Mouse (Mus musculus) kidney, adult 2 months (tissue): ENCODE data around the gene Reps2. TPM values are rescaled to one million over a fixed set of nuclear protein-coding genes. Genes with fewer than 3 reads are reported as not detected.
A peak's percentile ranks its signal among the peaks of the same experiment; 100 is the strongest.

Source experiments
- DNase-seq: peaks from one replicate; pipeline ENCODE4 v3.0.0; 2021
- H3K27ac ChIP-seq: fragments of 200-500 bp; 2 replicates; pipeline ENCODE4 v1.5.1; 2012; ENCODE audit warnings: low read depth, low read length, control low read depth, inconsistent platforms; ENCODE audit not compliant: insufficient read depth
- H3K27me3 ChIP-seq: fragments of 200-500 bp; replicated peaks from 2 replicates; pipeline ENCODE4 v1.6.1; 2012; ENCODE audit warnings: mild to moderate bottlenecking, moderate library complexity, low read length, inconsistent platforms; ENCODE audit not compliant: control insufficient read depth, insufficient read depth
- H3K36me3 ChIP-seq: fragments of 200-500 bp; 2 replicates; pipeline ENCODE4 v1.6.1; 2012; ENCODE audit warnings: mild to moderate bottlenecking, moderate library complexity, low read length, inconsistent platforms; ENCODE audit not compliant: control insufficient read depth, insufficient read depth
- H3K4me1 ChIP-seq: fragments of 200-500 bp; 2 replicates; pipeline ENCODE4 v1.6.1; 2011; ENCODE audit warnings: low read length; ENCODE audit not compliant: control insufficient read depth, insufficient read depth
- H3K4me3 ChIP-seq: fragments of 200-500 bp; 2 replicates; pipeline ENCODE4 v1.5.1; 2011; ENCODE audit warnings: mild to moderate bottlenecking, low read depth, low read length, control low read depth; ENCODE audit not compliant: insufficient read depth
- CTCF ChIP-seq: fragments of 200-500 bp; conservative IDR thresholded peaks from 2 replicates; pipeline ENCODE4 v1.5.1; 2011; ENCODE audit warnings: low read depth, mild to moderate bottlenecking, control low read depth, low read length, moderate library complexity, mixed read lengths; ENCODE audit not compliant: insufficient read depth, insufficient read length
- POLR2A ChIP-seq: fragments of 200-500 bp; IDR thresholded peaks from one replicate; pipeline ENCODE4 v1.6.1; 2011; ENCODE audit warnings: low read depth, low read length, control low read depth
- WGBS: fragments of 180-500 bp; shearing (Covaris S2); methylation state at CpG from one replicate; pipeline ENCODE4 v1.1.7; 2018; 5-methylcytosine and 5-hydroxymethylcytosine counted together
- polyA plus RNA-seq: library from polyadenylated mRNA; depleted of rRNA; stranded (reverse); fragments of >200 nt; gene quantifications from 2 replicates; pipeline ENCODE4 v1.2.3, GENCODE M21; 2012; rRNA removed

Reps2 gene
- polyA plus RNA-seq, 1 experiment: 8.7 TPM

DNA sequence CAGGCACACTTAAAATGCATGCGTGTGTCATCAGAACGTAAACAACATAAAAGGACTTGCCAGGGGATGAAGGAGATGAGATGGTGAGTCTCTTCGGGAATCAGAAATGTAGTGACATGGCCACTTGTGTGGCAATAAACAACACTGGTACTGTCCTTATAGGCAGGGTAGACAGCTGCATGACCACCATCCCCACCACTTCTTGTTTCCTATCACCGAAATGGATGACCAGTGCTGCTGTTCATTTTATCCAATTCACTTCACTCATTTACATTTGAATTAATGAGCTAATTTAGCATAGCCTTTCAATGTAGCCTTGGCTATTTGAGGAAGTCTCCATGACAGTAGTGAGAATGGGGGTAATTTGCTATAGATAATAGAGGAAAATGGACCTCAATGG is 236.2 kb downstream of the Reps2 start:
- no peak for TF ChIP-seq POLR2A
- TF ChIP-seq CTCF: no peak
- DNase-seq: no peak
- Histone ChIP-seq H3K4me1 (peaks cover 7% of the 10 kb centered on the region; the same call in 1 of the 2 replicates), H3K4me3 (no peak overlapping the region), H3K36me3 (no peaks in the 10 kb centered on the region), H3K27me3 (no peaks in the 10 kb centered on the region), H3K27ac (no peak overlapping the region)
- 94% methylated on average over 4 of the region's 4 CpGs for WGBS

DNA sequence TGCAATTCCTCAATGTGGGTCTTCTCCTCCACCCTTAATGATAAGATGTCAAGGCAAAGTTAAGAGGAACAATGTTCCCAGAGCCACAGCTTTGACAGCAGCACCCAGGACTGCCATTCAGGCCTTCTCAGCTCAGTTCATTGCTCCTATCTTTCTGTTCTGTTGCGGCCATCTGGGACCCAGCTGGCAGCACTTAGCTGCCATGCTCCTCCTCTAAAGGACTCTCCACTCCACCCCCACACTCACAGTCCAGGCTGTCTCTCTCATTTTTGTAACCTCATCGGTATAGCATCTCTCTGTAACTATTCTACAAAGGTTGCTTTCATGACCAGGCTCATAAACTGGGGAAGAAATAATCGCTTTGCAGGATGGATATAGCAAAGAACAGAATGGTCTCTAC is 241.0 kb downstream of the Reps2 start:
- Histone ChIP-seq H3K27me3 (no peaks in the 10 kb centered on the region), H3K4me1 (peaks cover 7% of the 10 kb centered on the region; the same call in 1 of the 2 replicates), H3K4me3 (no peak overlapping the region), H3K27ac (no peak overlapping the region), H3K36me3 (no peaks in the 10 kb centered on the region)
- WGBS: 81% methylated on average over 3 of the region's 3 CpGs
- no peak for TF ChIP-seq POLR2A
- no peak for TF ChIP-seq CTCF
- no peak for DNase-seq

DNA sequence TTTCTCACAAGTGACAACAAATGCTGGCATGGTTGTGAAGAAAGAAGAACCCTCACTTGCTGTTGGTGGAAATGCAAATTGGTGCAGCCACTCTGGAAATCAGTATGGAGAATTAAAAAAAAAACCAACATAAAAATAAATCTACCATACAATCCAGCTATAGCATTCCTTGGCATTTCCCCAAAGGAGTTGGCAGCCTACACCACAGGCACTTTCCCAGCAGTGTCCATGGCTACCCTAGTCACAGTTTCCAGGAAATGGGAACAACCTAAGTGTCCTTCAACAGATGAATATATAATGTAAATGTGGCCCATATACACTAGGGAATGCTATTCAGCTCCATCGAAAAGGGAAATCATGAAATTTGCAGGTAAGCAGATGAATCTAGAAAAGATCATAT is 262.7 kb downstream of the Reps2 start:
- Histone ChIP-seq H3K36me3 (no peaks in the 10 kb centered on the region), H3K27me3 (no peaks in the 10 kb centered on the region), H3K4me1 (no peaks in the 10 kb centered on the region), H3K4me3 (no peak overlapping the region), H3K27ac (no peak overlapping the region)
- 88% methylated on average over 1 of the region's 1 CpGs for WGBS
- no peak for DNase-seq
- TF ChIP-seq POLR2A (no peak), CTCF (no peak)

DNA sequence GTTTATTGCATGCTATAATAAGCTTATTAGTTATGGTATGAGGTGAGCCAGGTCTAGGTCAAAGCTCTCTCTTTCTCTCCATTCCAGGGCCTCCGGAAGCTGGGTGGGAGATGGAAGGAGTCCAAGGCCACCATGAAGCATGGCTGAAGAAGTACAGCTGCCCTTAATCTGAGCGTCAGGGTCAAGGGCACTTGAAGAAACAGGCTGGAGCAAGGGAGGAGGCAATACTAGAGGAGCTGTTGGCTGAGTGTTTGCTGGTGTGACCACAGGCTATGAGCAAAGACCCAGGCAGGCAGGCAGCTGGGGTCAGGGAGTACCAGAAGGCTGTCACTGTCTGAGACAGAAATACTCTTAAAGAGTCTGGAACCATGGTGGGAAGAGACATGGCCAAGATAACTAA is 280.2 kb downstream of the Reps2 start:
- 51% methylated on average over 2 of the region's 2 CpGs for WGBS
- peak; percentile 38 for DNase-seq
- Histone ChIP-seq H3K36me3 (no peaks in the 10 kb centered on the region), H3K27me3 (no peaks in the 10 kb centered on the region), H3K4me3 (no peak overlapping the region), H3K4me1 (no peaks in the 10 kb centered on the region), H3K27ac (no peak overlapping the region)
- TF ChIP-seq CTCF (no peak), POLR2A (no peak)

Other genes with a start within 250 kb of the Reps2 start
- gene Rbbp7, start 116.8 kb upstream of the Reps2 start, polyA plus RNA-seq: 53.5 and 62.7 TPM in 2 replicates
- gene Txlng, start 185.8 kb upstream of the Reps2 start, polyA plus RNA-seq: 2.6 and 4.5 TPM in 2 replicates
- gene Syap1, start 244.8 kb upstream of the Reps2 start, polyA plus RNA-seq: 14.1 and 16.4 TPM in 2 replicates